In genomic region chr3:38460250-38460624, GRCm38 (mm10) we compare ENCODE assay signal across 23 mouse cellular contexts. TPM values are rescaled to one million over a fixed set of nuclear protein-coding genes. Genes with fewer than 3 reads are reported as not detected.
DNase-seq lines count a peak whose midpoint lies in the region; ATAC-seq and TF ChIP-seq lines count a peak whose summit lies in the region.
"Had no signal": no experiment of that assay in that cellular context is flagged by ENCODE, and none has a peak within 500 bp of the region (broad histone marks: within the 10 kb centered on the region; RNA-seq: fewer than 3 reads in every experiment).

No protein-coding gene starts in this region.

- no peaks in the 10 kb centered on the region for H3K4me1 ChIP-seq in hindbrain, embryonic 13.5 days (replicated peaks)
- no peaks in the 10 kb centered on the region for H3K4me1 ChIP-seq in hindbrain, postnatal 0 days (ENCODE audit: insufficient read depth, low read length)
- no peaks in the 10 kb centered on the region for H3K4me1 ChIP-seq in intestine, postnatal 0 days (replicated peaks; ENCODE audit: control insufficient read depth, insufficient read depth, low read length)
- H3K4me1 ChIP-seq: heart, embryonic 10.5 days; hindbrain, embryonic 15.5 days; intestine, embryonic 15.5 days had no signal

- H3K4me3 ChIP-seq in hindbrain, embryonic 13.5 days: no peak overlapping the region
- H3K4me3 ChIP-seq in hindbrain, postnatal 0 days (ENCODE audit: low read length): no peak overlapping the region
- H3K4me3 ChIP-seq in myocyte: no peak overlapping the region
- H3K4me3 ChIP-seq in intestine, postnatal 0 days (ENCODE audit: low read depth, low read length): no peak overlapping the region
- H3K4me3 ChIP-seq: embryonic facial prominence, embryonic 13.5 days; heart, adult 2 months; heart, embryonic 10.5 days; heart, embryonic 13.5 days; hindbrain, embryonic 15.5 days; intestine, embryonic 15.5 days had no signal

- H3K36me3 ChIP-seq in hindbrain, embryonic 13.5 days: peaks cover 67% of the 10 kb centered on the region
- peaks cover 30% of the 10 kb centered on the region for H3K36me3 ChIP-seq in hindbrain, postnatal 0 days (ENCODE audit: insufficient read depth, low read length)
- H3K36me3 ChIP-seq in myocyte (ENCODE audit: control insufficient read depth, insufficient read depth): peaks cover 48% of the 10 kb centered on the region
- peaks cover 55% of the 10 kb centered on the region for H3K36me3 ChIP-seq in intestine, postnatal 0 days (ENCODE audit: control insufficient read depth, insufficient read depth)

- no peaks in the 10 kb centered on the region for H3K27me3 ChIP-seq in hindbrain, embryonic 13.5 days
- H3K27me3 ChIP-seq in hindbrain, postnatal 0 days (ENCODE audit: insufficient read depth, low read length): no peaks in the 10 kb centered on the region
- H3K27me3 ChIP-seq in myocyte (ENCODE audit: control insufficient read depth, insufficient read depth, insufficient read length): no peaks in the 10 kb centered on the region
- no peaks in the 10 kb centered on the region for H3K27me3 ChIP-seq in intestine, postnatal 0 days (replicated peaks; ENCODE audit: control insufficient read depth, insufficient read depth, low read length)
- H3K27me3 ChIP-seq: embryonic facial prominence, embryonic 13.5 days; heart, embryonic 13.5 days; hindbrain, embryonic 15.5 days; intestine, embryonic 15.5 days had no signal

- no peak overlapping the region for H3K4me2 ChIP-seq in hindbrain, embryonic 13.5 days
- no peak overlapping the region for H3K4me2 ChIP-seq in hindbrain, postnatal 0 days (ENCODE audit: low read depth, low read length)
- peak overlapping the region; percentile 22 for H3K4me2 ChIP-seq in myocyte (ENCODE audit: low read depth)
- no peak overlapping the region for H3K4me2 ChIP-seq in intestine, postnatal 0 days (replicated peaks; ENCODE audit: low read depth)
- H3K4me2 ChIP-seq: embryonic facial prominence, embryonic 13.5 days; heart, embryonic 13.5 days; hindbrain, embryonic 15.5 days; intestine, embryonic 15.5 days had no signal

- no peak for ATAC-seq in hindbrain, embryonic 13.5 days (ENCODE audit: low FRiP score)
- ATAC-seq in hindbrain, postnatal 0 days: no peak
- ATAC-seq in granulocyte monocyte progenitor cell, adult 5-6 weeks (replicated peaks; ENCODE audit: poor library complexity, severe bottlenecking): peak; percentile 31; the same call in 1 of the 2 replicates
- ATAC-seq in intestine, postnatal 0 days: no peak
- ATAC-seq: CD4-positive, CD25-positive, alpha-beta regulatory T cell, adult 4 months; forebrain, embryonic 14.5 days; forebrain, postnatal 0 days; intestine, embryonic 15.5 days had no signal

- no peak overlapping the region for H3K9ac ChIP-seq in hindbrain, embryonic 13.5 days
- no peak overlapping the region for H3K9ac ChIP-seq in hindbrain, postnatal 0 days (replicated peaks; ENCODE audit: low read length)
- no peak overlapping the region for H3K9ac ChIP-seq in intestine, postnatal 0 days (ENCODE audit: low read depth, low read length)
- H3K9ac ChIP-seq: embryonic facial prominence, embryonic 13.5 days; forebrain, postnatal 0 days; heart, embryonic 13.5 days; hindbrain, embryonic 15.5 days; intestine, embryonic 15.5 days had no signal

- TF ChIP-seq POLR2A in myocyte (IDR thresholded peaks at IDR 0.05; ENCODE audit: insufficient read length, low read depth): no peak

- H3K27ac ChIP-seq in hindbrain, embryonic 13.5 days: 0 out of 2 replicates have a peak overlapping the region, but pooled peaks have one; percentile 4
- H3K27ac ChIP-seq in hindbrain, postnatal 0 days: no peak overlapping the region
- no peak overlapping the region for H3K27ac ChIP-seq in intestine, postnatal 0 days (ENCODE audit: low read depth, low read length)
- H3K27ac ChIP-seq: embryonic facial prominence, embryonic 13.5 days; heart, adult 2 months; heart, embryonic 10.5 days; heart, embryonic 13.5 days; hindbrain, embryonic 15.5 days; intestine, embryonic 15.5 days had no signal

- 91% methylated on average over 4 of the region's 4 CpGs for WGBS in hindbrain, embryonic 13.5 days
- 90% methylated on average over 4 of the region's 4 CpGs for WGBS in hindbrain, postnatal 0 days
- 88% methylated on average over 4 of the region's 4 CpGs for WGBS in intestine, postnatal 0 days

- H3ac ChIP-seq in myocyte (ENCODE audit: control insufficient read depth, insufficient read length): no peak overlapping the region

- DNase-seq in hindbrain, postnatal 0 days (ENCODE audit: low spot score): no peak
- no peak for DNase-seq in adrenal gland, postnatal 4 days (ENCODE audit: low spot score in 2 of 2)
- DNase-seq: adrenal gland, adult 2 months; adrenal gland, postnatal 14 days; cerebellum, adult 2 months; cerebellum, adult 9-11 months; cerebellum, postnatal 25 days; forebrain, postnatal 0 days; gastrocnemius, postnatal 25 days; heart, adult 2 months; heart, postnatal 14 days; heart, postnatal 4 days had no signal

- peaks cover 31% of the 10 kb centered on the region for H3K79me2 ChIP-seq in myocyte (ENCODE audit: control insufficient read depth, insufficient read depth)

- no peak for TF ChIP-seq CTCF in hindbrain, postnatal 0 days (IDR thresholded peaks at IDR 0.05; ENCODE audit: low read depth)
- no peak for TF ChIP-seq CTCF in intestine, postnatal 0 days (IDR thresholded peaks at IDR 0.05; ENCODE audit: low read depth)

- H3K9me3 ChIP-seq in hindbrain, embryonic 13.5 days: no peaks in the 10 kb centered on the region
- H3K9me3 ChIP-seq in hindbrain, postnatal 0 days (ENCODE audit: low read length): no peaks in the 10 kb centered on the region
- no peaks in the 10 kb centered on the region for H3K9me3 ChIP-seq in intestine, postnatal 0 days (ENCODE audit: control insufficient read depth)
- H3K9me3 ChIP-seq: embryonic facial prominence, embryonic 13.5 days; heart, embryonic 10.5 days; heart, embryonic 13.5 days; hindbrain, embryonic 15.5 days; intestine, embryonic 15.5 days had no signal

TF ChIP-seq in myocyte, 11 proteins besides CTCF, POLR2A, EP300 and RAD21:
- peak; percentile 69 for TF ChIP-seq TCF12 (IDR thresholded peaks at IDR 0.05; ENCODE audit: insufficient read depth, poor library complexity, severe bottlenecking)
- TF ChIP-seq MYOG (IDR thresholded peaks at IDR 0.05; ENCODE audit: control insufficient read depth in 1 of 3, insufficient read depth in 1 of 3, insufficient read length in 2 of 3, low read depth in 2 of 3): peak in 2 of 3 experiments; percentile 77 to 80
- peak; percentile 8 to 34 (median 32) for TF ChIP-seq MYOD1 (IDR thresholded peaks at IDR 0.05; ENCODE audit: control insufficient read depth in 1 of 3, insufficient read length in 2 of 3, low read depth in 2 of 3)
- TF ChIP-seq REST (IDR thresholded peaks at IDR 0.05; ENCODE audit: insufficient read depth, insufficient read length): no peak

RNA-seq across cellular contexts. Expression of gene Ankrd50, which starts 24.4 kb away (rescaled TPM):
- 25.2 and 26.1 TPM in 2 replicates for polyA plus RNA-seq in hindbrain, embryonic 13.5 days (2015; fragmentation: Nextera tagmentation; extraction: Ambion mirVana)
- total RNA-seq in hindbrain, postnatal 0 days (2014; rRNA removed): 65.3 and 70.6 TPM in 2 replicates
- polyA plus RNA-seq in hindbrain, postnatal 0 days (2015; fragmentation: Nextera tagmentation; extraction: Ambion mirVana): 13.6 and 15.0 TPM in 2 replicates
- 4.7 and 5.0 TPM in 2 replicates for total RNA-seq in granulocyte monocyte progenitor cell, adult 5-6 weeks (2014; fragmentation: Nextera tagmentation)
- total RNA-seq in granulocyte monocyte progenitor cell, adult 5-6 weeks (2017): 6.2 TPM in 2 replicates
- polyA plus RNA-seq in myocyte (2012; fragmentation: generic; extraction: Trizol): 44.2 TPM
- 6.9 and 8.3 TPM in 2 replicates for polyA plus RNA-seq in intestine, postnatal 0 days (2015; fragmentation: Nextera tagmentation; extraction: Ambion mirVana)
- total RNA-seq in adrenal gland, postnatal 4 days (2021): 10 to 100 TPM; 57.4 to 58.3 TPM
